Mouse (Mus musculus) kidney, postnatal 14 days (tissue): Measurements from ENCODE around the gene Tbxas1.

Experiments
- DNase-seq: peaks from one replicate; pipeline ENCODE4 v3.0.0; 2022; ENCODE audit warnings: mixed read lengths

Gene Tbxas1

DNA sequence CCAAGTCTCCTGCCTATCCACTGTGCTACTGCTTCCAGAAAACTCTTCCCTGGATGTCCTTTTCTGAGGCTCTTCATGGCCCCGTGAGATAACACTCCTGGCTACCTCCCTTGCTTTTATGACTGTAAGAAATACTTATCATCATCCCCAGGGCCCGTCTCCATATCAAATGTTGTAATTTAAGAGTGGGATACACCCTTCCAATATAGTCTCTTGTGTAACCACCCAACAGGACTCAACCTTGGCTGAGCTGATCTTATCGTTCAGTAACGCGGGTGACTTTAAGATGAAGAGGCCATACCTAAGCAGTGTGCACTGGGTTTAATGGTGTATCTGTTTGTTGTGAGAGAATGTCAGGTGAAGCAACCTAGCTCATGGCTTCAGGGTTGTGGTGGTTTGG is 91.6 kb downstream of the Tbxas1 start:
- DNase-seq: no peak

DNA sequence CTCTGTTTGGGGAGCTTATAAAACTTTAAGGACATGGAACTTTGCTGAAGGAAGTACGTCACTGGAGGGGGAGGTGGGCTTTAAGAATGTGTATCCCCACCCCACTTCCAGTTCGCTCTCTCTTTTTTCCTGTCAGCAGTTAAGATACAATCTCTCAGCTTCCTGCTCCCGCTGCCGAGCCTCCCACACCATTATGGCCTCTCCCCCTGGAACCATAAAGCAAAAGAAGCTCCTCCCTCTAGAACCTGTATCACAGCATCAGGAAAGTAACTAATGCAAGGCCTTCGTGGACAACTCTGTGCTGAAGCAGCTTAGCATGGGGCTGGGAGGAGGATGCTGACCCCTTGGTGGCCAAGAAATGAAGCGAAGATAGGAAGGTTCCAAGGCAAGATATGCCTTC is 92.1 kb downstream of the Tbxas1 start:
- DNase-seq: no peak

DNA sequence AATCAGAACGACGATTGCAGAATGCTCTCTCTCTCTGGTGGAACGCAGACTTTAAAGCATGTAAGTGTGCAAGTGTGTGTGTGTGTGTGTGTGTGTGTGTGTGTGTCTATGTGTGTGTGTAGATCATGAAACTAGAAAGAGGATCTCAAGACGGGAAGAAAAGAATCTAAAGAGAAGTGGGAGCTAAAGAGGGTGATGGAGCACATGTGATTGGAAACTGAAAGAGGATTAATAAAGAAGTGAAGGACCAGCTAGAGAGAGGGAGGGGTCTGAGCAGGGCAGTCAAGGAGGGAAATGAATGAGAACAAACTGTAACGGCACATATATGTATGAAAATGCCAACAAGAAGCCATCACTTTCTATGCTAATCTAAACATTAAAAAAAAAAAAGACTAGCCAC is 92.8 kb downstream of the Tbxas1 start:
- no peak for DNase-seq

DNA sequence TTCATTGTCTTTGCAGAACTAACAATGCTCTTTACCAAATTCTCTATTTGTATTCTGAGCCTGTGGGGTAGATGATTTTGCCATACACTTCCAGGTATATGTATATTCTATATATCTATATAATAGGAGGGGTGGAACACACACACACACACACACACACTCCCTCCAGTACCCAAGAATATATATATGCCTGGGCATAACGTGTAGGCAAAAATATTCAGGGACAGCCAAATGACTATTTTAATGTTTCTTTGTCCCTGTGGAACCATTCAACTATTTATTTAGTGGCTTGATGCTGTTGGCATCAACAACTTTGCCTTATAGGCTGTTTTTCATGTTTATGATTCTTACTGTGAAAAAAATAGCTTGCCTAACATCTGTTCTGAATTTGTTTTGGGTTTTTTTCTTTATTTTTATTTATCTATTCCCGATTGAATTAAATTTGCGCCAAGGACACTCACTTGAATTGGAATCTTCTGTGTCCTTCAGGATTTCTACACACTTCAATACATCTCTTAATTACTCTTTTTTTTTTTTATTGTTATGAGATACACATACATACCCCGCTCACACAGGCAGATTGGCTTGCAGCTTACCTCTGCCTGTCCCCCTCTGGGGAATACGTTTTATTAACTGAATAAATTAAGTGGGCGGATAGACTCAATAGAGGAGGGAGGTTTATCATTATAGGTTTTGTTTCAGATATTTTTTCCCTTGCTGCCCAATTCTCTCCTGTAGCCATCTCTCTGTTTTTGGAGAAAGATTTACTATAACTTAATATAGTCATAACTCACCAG is 94.9 kb downstream of the Tbxas1 start:
- no peak for DNase-seq

DNA sequence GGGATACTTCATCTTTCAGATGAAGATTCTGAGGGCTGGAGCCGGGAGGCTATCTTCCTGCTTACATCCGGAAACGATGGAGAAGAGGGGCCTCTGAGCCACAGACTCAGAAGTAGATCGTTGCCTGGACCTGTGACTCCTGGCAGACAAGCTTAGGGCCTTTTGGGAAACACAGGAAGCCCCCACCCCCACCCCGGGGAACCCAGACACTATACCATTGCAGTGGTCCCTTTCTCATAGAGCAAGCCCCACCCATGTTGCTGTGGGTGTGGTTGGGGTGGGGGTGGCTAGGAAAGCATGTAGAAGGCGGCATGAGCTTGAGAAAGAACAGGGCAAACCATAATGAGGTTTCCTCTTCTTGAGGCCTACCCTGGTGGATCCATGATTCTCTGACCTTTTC is 95.6 kb downstream of the Tbxas1 start:
- DNase-seq: no peak

DNA sequence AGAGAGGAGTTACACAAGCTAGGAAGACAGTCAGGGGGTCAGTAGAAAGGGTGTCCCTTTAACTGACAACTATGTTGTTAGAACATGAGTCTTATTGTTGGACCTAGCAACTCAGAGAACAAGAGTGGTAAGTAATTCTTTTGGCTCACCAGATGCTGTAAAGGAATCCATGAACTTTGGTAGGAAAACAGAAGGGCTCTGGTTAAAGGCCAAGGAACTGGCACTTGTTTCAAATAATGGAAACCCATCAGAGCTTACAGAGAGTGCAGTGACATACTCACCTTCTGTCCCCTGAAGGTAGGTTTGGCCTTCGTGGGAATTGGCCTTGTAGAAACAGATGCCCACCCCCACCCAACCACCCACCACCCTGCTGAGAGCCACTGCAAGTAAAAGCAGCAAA is 97.6 kb downstream of the Tbxas1 start:
- DNase-seq: no peak

DNA sequence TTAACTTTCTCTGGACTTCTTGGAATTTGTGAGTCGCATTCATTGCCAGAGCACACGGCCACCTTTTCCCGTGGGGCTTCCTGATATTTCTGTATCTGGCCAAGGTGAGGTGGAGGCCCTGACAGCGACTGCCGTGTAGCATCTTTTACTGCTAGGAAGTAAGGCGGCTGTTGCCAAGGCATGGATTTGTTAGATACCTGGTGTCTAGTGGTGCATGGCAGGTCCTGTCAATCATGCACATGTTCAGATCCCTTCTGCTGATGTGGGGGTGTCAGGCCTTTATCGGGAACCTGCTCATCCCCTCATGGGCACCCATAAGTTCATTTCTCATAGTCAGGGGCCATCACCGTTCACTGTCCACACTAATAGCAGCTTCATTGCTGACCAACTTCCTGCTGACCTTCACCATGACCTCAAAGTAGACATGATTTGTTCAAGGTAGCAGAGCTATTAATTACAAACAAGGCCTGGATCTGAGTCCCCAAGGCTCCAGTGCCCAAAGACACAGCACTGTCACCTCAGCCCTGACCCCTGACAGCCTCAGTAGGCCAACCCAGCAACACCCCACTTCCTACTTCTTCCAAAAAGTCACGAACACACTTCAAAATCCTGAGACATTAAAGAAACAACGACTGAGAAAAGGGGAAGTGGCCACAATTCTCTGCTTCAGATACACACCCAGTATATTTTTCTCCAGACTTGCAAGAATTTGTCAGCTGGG is 98.4 kb downstream of the Tbxas1 start:
- peak; percentile 28 for DNase-seq

DNA sequence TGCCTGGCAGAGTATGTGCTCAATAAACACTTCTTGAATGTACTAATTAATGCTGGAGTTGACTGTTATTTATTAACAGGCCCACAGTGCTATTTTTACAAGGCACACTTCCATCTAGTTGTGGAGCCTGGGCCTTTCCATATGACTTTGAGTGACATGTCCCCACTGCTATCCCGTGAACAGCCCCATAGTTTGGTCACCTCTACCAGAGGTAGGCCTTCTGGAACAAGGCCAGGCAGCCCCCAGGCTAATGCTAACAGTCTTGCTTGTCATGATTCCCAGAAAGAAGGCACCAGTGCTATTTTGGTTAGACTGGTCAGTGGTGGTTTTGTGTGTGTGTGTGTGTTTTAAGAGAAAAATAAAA is 98.9 kb downstream of the Tbxas1 start:
- peak; percentile 83 for DNase-seq

DNA sequence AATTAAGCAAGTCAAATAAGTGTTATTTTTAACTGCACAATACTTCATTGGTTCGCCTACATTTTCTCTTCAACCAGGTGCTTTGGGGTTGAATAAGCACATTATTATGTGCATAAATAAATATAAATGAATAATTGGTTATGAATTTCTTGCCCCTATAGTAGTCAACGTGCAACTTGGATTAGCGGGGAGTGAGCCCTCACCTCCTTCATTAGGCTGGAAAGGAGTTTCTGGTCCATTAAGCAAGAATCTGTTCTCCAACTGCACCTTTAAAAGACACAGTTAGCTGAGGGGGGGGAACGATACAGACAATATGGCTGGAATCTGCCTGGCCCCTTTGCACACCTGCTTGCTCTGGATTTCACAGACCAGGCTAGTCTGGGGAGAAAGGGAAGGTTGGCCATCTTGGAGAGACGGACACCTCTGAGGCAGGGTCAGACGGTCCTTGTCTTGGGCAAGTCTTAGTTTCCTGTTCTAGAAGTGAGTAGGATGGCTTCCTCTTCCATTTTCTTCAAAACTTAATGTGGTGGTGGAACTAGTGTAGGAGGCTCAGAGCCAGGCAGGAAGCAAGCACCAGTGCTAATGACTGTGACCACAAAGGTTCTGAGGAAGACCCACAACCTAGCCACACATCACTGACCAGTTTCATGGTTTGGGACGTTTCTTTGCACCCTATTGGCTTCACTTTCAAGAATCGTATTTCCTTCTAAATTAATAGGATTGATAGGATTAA is 99.5 kb downstream of the Tbxas1 start:
- peak; percentile 16 for DNase-seq

DNA sequence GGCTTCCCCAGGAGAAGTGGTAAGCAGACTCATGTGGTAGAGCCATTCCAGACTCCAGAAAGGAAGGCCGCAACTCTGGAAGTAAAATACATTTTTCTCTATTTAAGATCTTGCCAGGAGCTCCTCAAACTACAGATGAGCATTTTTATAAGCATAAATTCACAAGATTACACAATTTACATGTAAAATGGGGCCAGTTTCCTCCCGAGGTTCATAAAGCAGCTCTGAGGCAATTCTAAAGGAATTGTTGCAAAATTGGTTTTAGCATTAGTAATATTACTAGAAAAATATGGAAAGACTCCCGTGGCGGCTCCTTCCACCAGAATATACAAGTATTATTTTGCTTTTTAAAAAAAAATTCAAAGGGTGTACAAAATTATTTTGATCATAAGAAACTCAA is 100.7 kb downstream of the Tbxas1 start:
- DNase-seq: no peak

DNA sequence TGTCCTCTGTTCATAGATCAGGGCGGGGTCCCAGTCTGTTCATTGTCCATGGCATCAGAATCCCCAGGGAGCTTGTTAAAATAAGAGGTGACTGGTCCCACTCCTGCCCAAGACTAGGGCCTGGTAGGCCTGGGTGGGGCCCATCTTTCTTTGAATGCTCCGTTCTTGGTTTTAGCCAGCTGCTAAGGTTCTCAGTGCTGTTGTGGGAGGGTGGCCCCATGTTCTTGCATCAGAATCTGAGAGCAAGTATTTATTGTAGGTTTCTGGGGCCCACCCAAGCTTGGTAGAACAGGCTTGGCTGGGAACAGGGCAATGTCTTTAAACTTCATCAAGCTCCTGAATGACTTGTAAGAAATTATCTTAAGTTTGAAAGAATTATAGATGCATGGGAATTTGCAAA is 101.2 kb downstream of the Tbxas1 start:
- no peak for DNase-seq

DNA sequence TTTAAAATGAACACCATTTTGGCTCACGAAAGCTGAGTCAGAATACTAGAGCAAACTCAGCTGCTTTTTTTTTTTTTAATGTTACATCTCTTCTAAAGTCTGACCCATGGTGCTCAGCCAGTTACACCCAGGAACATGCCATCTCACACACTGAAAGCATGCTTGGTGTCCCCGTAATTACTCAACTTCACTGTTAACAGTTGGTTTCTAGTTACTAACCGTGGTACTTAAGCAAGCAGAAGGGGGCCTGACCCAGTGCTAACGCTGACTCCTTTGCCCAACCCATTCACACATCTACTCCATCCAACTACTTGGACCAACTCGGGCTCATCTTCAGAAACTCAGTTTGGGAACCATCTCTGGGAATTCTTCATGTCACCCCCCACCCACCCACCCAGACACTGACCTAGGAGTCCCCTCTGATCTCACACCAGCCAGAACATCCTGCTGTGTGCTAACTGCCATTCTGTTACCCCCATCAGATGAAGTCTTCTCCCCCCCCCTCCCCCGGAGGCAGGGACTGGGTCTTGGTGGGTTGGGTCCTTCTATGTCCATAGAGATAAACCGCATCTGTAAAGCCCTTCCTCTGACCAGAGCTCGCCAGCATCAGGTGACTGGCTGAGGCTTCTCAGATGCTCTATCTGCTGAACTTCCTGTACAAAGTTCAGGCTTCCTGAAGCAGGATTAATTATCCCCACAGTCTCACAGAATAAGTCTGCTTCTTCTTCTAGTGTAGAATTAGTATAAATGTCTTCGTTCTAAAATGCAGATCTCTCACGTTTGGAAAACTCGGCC is 105.9 kb downstream of the Tbxas1 start:
- peak; percentile 65 for DNase-seq

DNA sequence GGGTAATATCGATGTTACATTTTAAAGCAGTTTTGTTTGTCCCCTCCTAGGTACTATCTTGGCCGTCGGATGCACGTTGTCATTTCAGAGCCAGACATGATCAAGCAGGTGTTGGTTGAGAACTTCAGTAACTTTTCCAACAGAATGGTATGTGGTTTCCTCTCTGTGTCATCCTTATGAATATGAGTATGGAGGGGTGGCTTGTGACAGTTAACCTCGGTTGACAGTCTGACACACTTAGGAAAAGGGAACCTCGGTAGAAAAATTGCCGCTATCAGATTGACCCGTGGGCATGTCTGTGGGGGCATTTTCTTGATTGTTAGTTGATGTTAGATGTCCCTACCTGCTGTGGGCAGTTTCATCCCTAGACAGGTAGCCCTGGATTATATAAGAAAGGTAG is 106.9 kb downstream of the Tbxas1 start:
- DNase-seq: no peak

DNA sequence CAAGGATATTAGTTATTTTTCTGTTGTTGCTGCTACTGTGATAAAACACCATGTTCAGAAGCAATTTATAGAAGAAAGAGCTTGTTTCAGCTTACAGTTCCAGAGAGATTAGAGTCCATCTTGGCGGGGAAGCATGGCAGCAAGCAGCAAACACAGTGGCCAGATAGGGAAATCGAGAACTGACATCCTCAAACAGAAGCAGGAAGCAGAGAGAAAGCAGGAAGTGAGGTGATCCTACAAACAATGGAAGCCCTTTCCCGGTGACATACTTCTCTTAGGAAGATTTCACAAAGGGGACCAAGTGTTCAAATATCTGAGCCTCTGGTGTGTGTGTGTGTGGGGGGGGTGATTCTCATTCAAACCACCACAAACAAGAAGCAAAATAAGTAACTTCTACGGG is 107.5 kb downstream of the Tbxas1 start:
- no peak for DNase-seq

DNA sequence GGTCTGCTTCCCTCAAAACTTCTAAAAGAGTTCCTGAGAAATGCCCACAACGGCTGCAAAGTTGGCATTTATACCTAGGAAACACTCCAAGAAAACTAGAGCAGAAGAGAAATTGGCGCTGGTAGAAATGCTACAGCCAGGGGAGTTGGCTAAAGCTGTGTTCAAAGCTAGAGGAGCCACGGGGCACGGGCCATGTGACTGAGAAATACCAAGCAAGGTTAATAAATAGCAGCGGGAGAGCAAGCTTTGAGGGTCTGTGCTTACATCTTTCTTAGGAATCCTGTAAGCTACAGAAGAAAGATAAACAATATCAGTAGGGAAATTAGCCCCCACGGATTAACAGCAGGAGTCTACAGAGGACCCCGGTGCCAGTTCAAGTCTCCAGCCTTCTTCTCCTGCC is 107.9 kb downstream of the Tbxas1 start:
- peak; percentile 75 for DNase-seq

DNA sequence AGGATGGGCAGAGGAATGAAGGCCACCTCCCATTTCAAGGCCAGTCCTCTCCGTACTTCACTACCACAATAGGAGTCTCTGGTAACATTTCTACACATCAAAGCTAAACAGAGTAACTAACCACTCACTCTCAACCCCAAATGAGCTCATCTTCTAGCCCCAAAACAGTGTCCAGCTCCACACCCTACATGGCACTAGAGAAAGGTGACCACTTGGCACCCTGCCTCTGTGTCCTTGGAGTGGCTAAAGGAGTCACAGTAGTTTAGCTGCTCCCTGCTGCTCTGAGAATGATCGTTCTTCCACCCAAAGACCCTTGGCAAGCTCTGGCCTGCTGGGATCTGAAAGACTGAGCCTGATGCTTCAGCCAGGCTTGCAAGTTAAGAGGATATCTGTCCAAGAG is 109.4 kb downstream of the Tbxas1 start:
- DNase-seq: no peak

DNA sequence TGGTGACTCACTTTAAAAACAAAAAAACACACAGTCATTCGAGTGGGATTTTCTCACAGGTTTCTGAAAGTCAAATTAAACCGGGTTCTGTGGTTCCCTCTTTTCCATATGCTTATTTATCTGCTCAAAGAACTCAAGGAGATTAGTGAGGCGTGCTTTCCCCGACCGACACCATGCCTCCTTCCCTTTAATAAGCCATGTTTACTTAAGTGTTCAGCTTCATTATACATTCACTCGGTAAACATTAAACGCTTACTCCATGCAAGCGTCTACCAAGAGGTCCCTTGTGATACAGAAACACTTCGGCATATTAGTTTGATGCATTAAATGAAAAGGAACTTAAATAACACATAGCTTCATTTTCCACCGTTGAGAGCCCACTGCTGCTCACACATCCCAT is 111.4 kb downstream of the Tbxas1 start:
- no peak for DNase-seq

DNA sequence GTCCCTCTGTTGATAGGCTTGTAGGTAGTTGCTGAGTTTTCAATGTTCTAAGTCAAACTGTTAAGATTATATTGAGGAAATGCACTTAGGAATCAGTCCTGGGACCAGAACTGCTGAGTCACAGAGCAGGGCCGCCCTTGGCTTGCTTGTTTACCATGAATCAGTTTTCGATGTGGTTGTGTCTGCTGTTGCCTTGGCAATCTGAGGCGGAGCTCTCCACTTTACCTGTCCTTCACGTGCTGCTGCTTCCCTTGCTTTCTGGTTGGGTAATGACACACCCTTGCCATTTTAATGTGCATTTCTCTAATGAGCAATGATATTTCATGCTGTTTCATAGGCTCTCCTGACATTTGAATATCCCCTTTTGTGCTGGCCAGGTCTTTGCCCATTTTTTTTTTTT is 116.8 kb downstream of the Tbxas1 start:
- DNase-seq: no peak

DNA sequence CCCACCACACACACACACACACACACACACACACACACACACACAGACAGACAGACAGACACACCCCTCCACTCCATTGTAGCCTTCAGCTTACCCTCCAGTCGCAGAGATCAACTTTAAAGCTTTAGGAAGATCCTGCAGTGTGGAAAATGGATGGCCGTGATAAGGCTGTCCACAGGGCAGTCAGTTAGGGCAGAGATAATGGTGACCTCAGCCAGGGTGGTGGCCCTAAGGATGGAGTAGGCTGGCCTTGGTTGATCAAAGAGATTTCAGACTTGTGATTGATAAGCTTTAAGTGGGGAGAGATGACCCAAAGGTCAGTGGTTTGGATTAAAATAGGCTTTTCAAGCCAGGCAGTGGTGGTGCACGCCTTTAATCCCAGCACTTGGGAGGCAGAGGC is 120.6 kb downstream of the Tbxas1 start:
- DNase-seq: no peak

DNA sequence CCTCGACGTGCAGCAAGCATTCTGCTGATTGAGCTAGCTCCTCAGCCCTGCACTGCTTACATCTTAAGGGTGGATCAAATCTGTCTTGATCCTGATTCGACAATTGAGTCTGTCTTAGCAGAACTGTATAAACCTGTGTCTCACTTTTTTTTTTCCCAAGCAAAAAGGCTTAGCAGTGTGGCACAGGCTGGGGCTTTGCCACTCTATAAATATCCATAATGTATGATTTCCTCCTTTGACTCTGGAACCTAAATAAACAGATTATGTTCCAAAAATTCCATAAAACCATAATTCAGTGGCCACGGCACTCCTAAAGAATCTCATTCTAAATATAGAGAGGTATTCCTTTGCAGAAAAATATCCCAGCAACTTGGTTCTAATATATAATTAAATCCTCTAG is 122.6 kb downstream of the Tbxas1 start:
- no peak for DNase-seq

DNA sequence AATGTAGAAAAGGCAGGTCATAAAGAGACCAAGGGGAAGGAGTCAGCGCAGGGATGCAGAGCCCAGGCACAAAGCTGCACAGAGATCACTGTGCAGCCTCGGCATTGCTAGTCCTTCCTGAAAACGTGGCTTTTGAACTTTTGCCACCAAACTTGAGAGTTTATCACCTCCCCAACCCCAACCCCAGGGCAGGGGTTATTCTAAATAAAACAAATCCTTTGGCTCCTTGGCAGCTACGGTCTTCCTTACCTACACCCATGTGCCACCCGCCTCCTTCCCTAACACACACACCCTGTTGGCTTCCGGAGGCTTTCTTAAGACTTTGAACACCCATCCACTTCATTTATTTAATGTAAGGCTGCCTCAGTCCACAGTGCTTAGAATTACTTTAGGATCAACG is 127.9 kb downstream of the Tbxas1 start:
- no peak for DNase-seq

DNA sequence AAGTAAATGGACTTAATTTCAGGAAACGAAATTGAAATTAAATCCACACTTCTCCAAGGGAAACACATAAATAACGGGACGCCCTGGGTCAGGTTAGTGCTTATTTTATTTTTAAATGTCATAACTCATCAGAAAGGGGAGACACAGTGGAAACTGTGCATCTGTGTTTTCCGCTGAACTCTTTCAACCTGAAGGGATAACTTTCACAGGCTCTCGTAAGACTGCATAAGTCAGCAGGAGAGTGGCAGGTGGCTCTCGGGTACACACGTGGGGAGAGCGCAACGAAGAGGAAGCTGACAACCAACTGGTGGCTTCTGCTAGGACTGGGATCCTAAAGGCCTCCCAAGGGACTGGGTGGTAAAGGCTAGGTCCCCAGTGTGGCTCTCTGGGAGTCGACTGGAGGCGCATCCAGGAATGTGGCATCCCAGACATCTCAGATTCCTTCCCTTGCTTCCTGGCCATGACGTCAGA is 128.8 kb downstream of the Tbxas1 start:
- peak; percentile 52 for DNase-seq
